Mouse (Mus musculus): ENCODE results near the gene Xdh. TPM values are rescaled to one million over a fixed set of nuclear protein-coding genes. Genes with fewer than 3 reads are reported as not detected.

Gene Xdh
- total RNA-seq, 1 experiment: 0.13 TPM

- in situ Hi-C loops (cut with MboI; ENCODE audit: low sequenced_read_pairs in 2 of 2, unreplicated experiment in 2 of 2): no loop called here
- Histone ChIP-seq H3K4me3 (ENCODE audit: insufficient read depth in 1 of 2, low read depth in 1 of 2, low read length in 2 of 2, poor library complexity in 1 of 2, severe bottlenecking in 1 of 2) (no peak overlapping the region), H3K9me3 (ENCODE audit: control insufficient read depth, insufficient read depth, low read depth, low read length) (no peaks in the 10 kb centered on the region), H3K36me3 (ENCODE audit: control insufficient read depth, insufficient read depth, low read length, poor library complexity, severe bottlenecking) (no peaks in the 10 kb centered on the region), H3K27ac (ENCODE audit: insufficient read depth, low read depth, low read length, poor library complexity, severe bottlenecking) (no peak overlapping the region), H3K9ac (ENCODE audit: insufficient read depth, low read depth, low read length, poor library complexity, severe bottlenecking) (no peak overlapping the region), H3K4me1 (ENCODE audit: control insufficient read depth in 2 of 2, insufficient read depth in 2 of 2, low read length in 2 of 2, poor library complexity in 1 of 2) (no peaks in the 10 kb centered on the region)
- DNase-seq (ENCODE audit: low read depth, low spot score): no peak
- TF ChIP-seq ZC3H11A (IDR thresholded peaks at IDR 0.05; ENCODE audit: borderline replicate concordance, low read depth, low read length): no peak
- no peak for TF ChIP-seq CHD2 (IDR thresholded peaks at IDR 0.05; ENCODE audit: low read depth, low read length)
- no peak for TF ChIP-seq HCFC1 (IDR thresholded peaks at IDR 0.05; ENCODE audit: borderline replicate concordance, insufficient read depth, low read length)
- TF ChIP-seq ZNF384 (IDR thresholded peaks at IDR 0.05; ENCODE audit: low read depth, low read length): no peak
- TF ChIP-seq MAFK (IDR thresholded peaks at IDR 0.05; ENCODE audit: insufficient read depth, low read depth, low read length): no peak
Observed at GRCm38 (mm10) chr17:73933616-73934015, 16.4 kb downstream of the Xdh start.

- Histone ChIP-seq H3K4me3 (ENCODE audit: insufficient read depth in 1 of 2, low read depth in 1 of 2, low read length in 2 of 2, poor library complexity in 1 of 2, severe bottlenecking in 1 of 2) (no peak overlapping the region), H3K9me3 (ENCODE audit: control insufficient read depth, insufficient read depth, low read depth, low read length) (no peaks in the 10 kb centered on the region), H3K36me3 (ENCODE audit: control insufficient read depth, insufficient read depth, low read length, poor library complexity, severe bottlenecking) (no peaks in the 10 kb centered on the region), H3K27ac (ENCODE audit: insufficient read depth, low read depth, low read length, poor library complexity, severe bottlenecking) (no peak overlapping the region), H3K4me1 (ENCODE audit: control insufficient read depth in 2 of 2, insufficient read depth in 2 of 2, low read length in 2 of 2, poor library complexity in 1 of 2) (no peaks in the 10 kb centered on the region), H3K9ac (ENCODE audit: insufficient read depth, low read depth, low read length, poor library complexity, severe bottlenecking) (no peak overlapping the region)
- no peak for TF ChIP-seq MAFK (IDR thresholded peaks at IDR 0.05; ENCODE audit: insufficient read depth, low read depth, low read length)
- no peak for TF ChIP-seq ZC3H11A (IDR thresholded peaks at IDR 0.05; ENCODE audit: borderline replicate concordance, low read depth, low read length)
- TF ChIP-seq HCFC1 (IDR thresholded peaks at IDR 0.05; ENCODE audit: borderline replicate concordance, insufficient read depth, low read length): no peak
- no peak for TF ChIP-seq ZNF384 (IDR thresholded peaks at IDR 0.05; ENCODE audit: low read depth, low read length)
- no peak for TF ChIP-seq CHD2 (IDR thresholded peaks at IDR 0.05; ENCODE audit: low read depth, low read length)
- in situ Hi-C loops (cut with MboI; ENCODE audit: low sequenced_read_pairs in 2 of 2, unreplicated experiment in 2 of 2): no loop called here
- no peak for DNase-seq (ENCODE audit: low read depth, low spot score)
Observed at GRCm38 (mm10) chr17:73932497-73933059, 17.4 kb downstream of the Xdh start.

- H3K4me3 ChIP-seq (ENCODE audit: insufficient read depth in 1 of 2, low read depth in 1 of 2, low read length in 2 of 2, poor library complexity in 1 of 2, severe bottlenecking in 1 of 2): no peak overlapping the region
- TF ChIP-seq CHD2 (IDR thresholded peaks at IDR 0.05; ENCODE audit: low read depth, low read length): no peak
- TF ChIP-seq HCFC1 (IDR thresholded peaks at IDR 0.05; ENCODE audit: borderline replicate concordance, insufficient read depth, low read length): no peak
- TF ChIP-seq ZC3H11A (IDR thresholded peaks at IDR 0.05; ENCODE audit: borderline replicate concordance, low read depth, low read length): no peak
- TF ChIP-seq MAFK (IDR thresholded peaks at IDR 0.05; ENCODE audit: insufficient read depth, low read depth, low read length): no peak
- TF ChIP-seq ZNF384 (IDR thresholded peaks at IDR 0.05; ENCODE audit: low read depth, low read length): no peak
- H3K4me1 ChIP-seq (ENCODE audit: control insufficient read depth in 2 of 2, insufficient read depth in 2 of 2, low read length in 2 of 2, poor library complexity in 1 of 2): no peaks in the 10 kb centered on the region
- H3K27ac ChIP-seq (ENCODE audit: insufficient read depth, low read depth, low read length, poor library complexity, severe bottlenecking): no peak overlapping the region
- DNase-seq (ENCODE audit: low read depth, low spot score): no peak
- no peaks in the 10 kb centered on the region for H3K36me3 ChIP-seq (ENCODE audit: control insufficient read depth, insufficient read depth, low read length, poor library complexity, severe bottlenecking)
- no peaks in the 10 kb centered on the region for H3K9me3 ChIP-seq (ENCODE audit: control insufficient read depth, insufficient read depth, low read depth, low read length)
- no peak overlapping the region for H3K9ac ChIP-seq (ENCODE audit: insufficient read depth, low read depth, low read length, poor library complexity, severe bottlenecking)
- in situ Hi-C loops (cut with MboI; ENCODE audit: low sequenced_read_pairs in 2 of 2, unreplicated experiment in 2 of 2): no loop called here
Observed at GRCm38 (mm10) chr17:73919520-73919919, 30.5 kb downstream of the Xdh start.

GRCm38 (mm10) chr17:73918944-73919381, 31.0 kb downstream of the Xdh start:
- no peak overlapping the region for H3K4me3 ChIP-seq (ENCODE audit: insufficient read depth in 1 of 2, low read depth in 1 of 2, low read length in 2 of 2, poor library complexity in 1 of 2, severe bottlenecking in 1 of 2)
- no peaks in the 10 kb centered on the region for H3K9me3 ChIP-seq (ENCODE audit: control insufficient read depth, insufficient read depth, low read depth, low read length)
- DNase-seq (ENCODE audit: low read depth, low spot score): no peak
- in situ Hi-C loops (cut with MboI; ENCODE audit: low sequenced_read_pairs in 2 of 2, unreplicated experiment in 2 of 2): no loop called here
- H3K4me1 ChIP-seq (ENCODE audit: control insufficient read depth in 2 of 2, insufficient read depth in 2 of 2, low read length in 2 of 2, poor library complexity in 1 of 2): no peaks in the 10 kb centered on the region
- H3K36me3 ChIP-seq (ENCODE audit: control insufficient read depth, insufficient read depth, low read length, poor library complexity, severe bottlenecking): no peaks in the 10 kb centered on the region
- no peak overlapping the region for H3K27ac ChIP-seq (ENCODE audit: insufficient read depth, low read depth, low read length, poor library complexity, severe bottlenecking)
- TF ChIP-seq ZNF384 (IDR thresholded peaks at IDR 0.05; ENCODE audit: low read depth, low read length) (no peak), MAFK (IDR thresholded peaks at IDR 0.05; ENCODE audit: insufficient read depth, low read depth, low read length) (no peak), CHD2 (IDR thresholded peaks at IDR 0.05; ENCODE audit: low read depth, low read length) (no peak)
- H3K9ac ChIP-seq (ENCODE audit: insufficient read depth, low read depth, low read length, poor library complexity, severe bottlenecking): no peak overlapping the region

- no peak overlapping the region for H3K27ac ChIP-seq (ENCODE audit: insufficient read depth, low read depth, low read length, poor library complexity, severe bottlenecking)
- H3K36me3 ChIP-seq (ENCODE audit: control insufficient read depth, insufficient read depth, low read length, poor library complexity, severe bottlenecking): no peaks in the 10 kb centered on the region
- no peaks in the 10 kb centered on the region for H3K9me3 ChIP-seq (ENCODE audit: control insufficient read depth, insufficient read depth, low read depth, low read length)
- TF ChIP-seq ZC3H11A (IDR thresholded peaks at IDR 0.05; ENCODE audit: borderline replicate concordance, low read depth, low read length): no peak
- no peak for TF ChIP-seq CHD2 (IDR thresholded peaks at IDR 0.05; ENCODE audit: low read depth, low read length)
- TF ChIP-seq MAFK (IDR thresholded peaks at IDR 0.05; ENCODE audit: insufficient read depth, low read depth, low read length): no peak
- no peak for TF ChIP-seq HCFC1 (IDR thresholded peaks at IDR 0.05; ENCODE audit: borderline replicate concordance, insufficient read depth, low read length)
- TF ChIP-seq ZNF384 (IDR thresholded peaks at IDR 0.05; ENCODE audit: low read depth, low read length): no peak
- H3K4me3 ChIP-seq (ENCODE audit: insufficient read depth in 1 of 2, low read depth in 1 of 2, low read length in 2 of 2, poor library complexity in 1 of 2, severe bottlenecking in 1 of 2): no peak overlapping the region
- H3K4me1 ChIP-seq (ENCODE audit: control insufficient read depth in 2 of 2, insufficient read depth in 2 of 2, low read length in 2 of 2, poor library complexity in 1 of 2): no peaks in the 10 kb centered on the region
- H3K9ac ChIP-seq (ENCODE audit: insufficient read depth, low read depth, low read length, poor library complexity, severe bottlenecking): no peak overlapping the region
- in situ Hi-C loops (cut with MboI; ENCODE audit: low sequenced_read_pairs in 2 of 2, unreplicated experiment in 2 of 2): no loop called here
- no peak for DNase-seq (ENCODE audit: low read depth, low spot score)
Observed at GRCm38 (mm10) chr17:73918138-73918537, 31.9 kb downstream of the Xdh start.

Data from ES-E14 (cell line).